Mouse (Mus musculus): ENCODE data around the gene Ddx27.

- TF ChIP-seq POLR2A (IDR thresholded peaks at IDR 0.05; ENCODE audit: low read depth, low read length): no peak
- TF ChIP-seq CTCF (conservative IDR thresholded peaks at IDR 0.05; ENCODE audit: insufficient read depth, insufficient read length, low read depth, low read length): no peak
Observed at GRCm38 (mm10) chr2:167038297-167038696, 23.3 kb downstream of the Ddx27 start.

Measured in kidney, adult 2 months (tissue).